Mouse (Mus musculus) stomach, adult 2 months (tissue): ENCODE results near the gene Nav1. TPM values are rescaled to one million over a fixed set of nuclear protein-coding genes. Genes with fewer than 3 reads are reported as not detected.

Experiments
- polyA plus RNA-seq: library from polyadenylated mRNA; depleted of rRNA; stranded (reverse); fragments of >200 nt; gene quantifications from 2 replicates; pipeline ENCODE4 v1.2.3, GENCODE M21; 2012; rRNA removed

Nav1 gene
- polyA plus RNA-seq = 2.7 and 5.7 TPM in 2 replicates

DNA sequence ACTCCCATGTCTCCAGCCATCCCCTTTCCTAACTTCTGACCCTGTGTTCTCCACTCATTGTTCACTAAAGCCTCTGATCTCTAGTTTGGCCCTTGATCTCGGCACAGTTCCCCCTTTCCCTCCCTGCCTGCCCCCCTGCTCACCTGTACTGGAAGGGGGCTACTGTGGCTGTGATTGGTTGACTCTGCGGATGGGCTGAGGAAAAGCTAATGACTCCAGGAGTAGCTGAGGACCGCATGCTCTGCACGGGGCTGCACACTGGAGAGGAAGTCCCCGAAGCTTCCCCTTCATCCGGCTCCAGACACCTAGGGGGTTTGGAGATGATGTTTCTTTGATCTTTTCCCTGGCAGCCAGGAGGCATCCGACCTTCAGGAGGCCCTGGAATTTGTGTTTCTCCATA lies at the start of gene Nav1:
Nav1 (minus strand) TSS at position 277 of the 400 bp plus-strand sequence.

DNA sequence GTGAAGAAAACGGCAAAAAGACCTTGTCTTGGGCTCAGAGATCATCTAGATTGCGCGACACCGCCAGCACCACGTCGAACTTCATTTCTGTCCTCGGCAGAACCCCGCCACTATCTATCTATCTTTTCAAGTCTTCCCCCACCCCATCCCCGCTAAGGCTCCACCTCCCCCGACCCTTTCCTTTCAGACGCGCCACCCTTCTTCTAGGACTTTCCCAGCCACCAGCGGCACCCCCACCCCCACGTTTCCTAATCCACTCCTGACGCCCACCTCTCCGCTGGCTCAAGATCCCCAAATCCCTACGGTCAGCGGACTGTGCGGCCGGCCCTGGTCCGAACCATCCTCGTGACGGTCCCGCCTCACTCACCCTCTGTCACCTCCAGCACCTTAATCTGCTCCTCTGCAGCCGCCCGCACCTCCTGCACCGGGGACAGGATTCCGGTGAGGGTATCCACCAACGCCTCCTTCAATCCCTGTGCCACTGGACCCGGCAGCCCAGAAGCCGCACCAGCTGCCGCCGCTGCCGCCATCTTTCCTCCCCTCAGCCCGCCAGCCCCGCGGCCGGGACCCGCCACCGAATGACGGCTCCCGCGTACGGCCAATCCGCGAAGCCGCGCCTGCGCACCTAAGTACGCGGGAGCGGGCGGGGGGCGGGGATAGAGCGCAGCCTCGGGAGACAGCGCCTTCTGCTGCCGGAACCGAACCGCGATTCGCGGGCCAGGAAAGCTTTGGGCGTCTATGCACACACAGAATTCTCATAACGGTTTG lies 177.0 kb downstream of the Nav1 start, which contains the start of gene Ipo9:
Ipo9 (minus strand) TSS at position 599 of the 768 bp plus-strand sequence.

Other genes with a start within 250 kb of the Nav1 start
- gene Shisa4, start 232.1 kb downstream of the Nav1 start, polyA plus RNA-seq = 19.0 and 37.5 TPM in 2 replicates
- gene Ipo9, start 176.8 kb downstream of the Nav1 start, polyA plus RNA-seq = 19.3 and 25.7 TPM in 2 replicates
- 419 and 552 TPM in 2 replicates for gene Csrp1, start 112.8 kb upstream of the Nav1 start, polyA plus RNA-seq
- 33.4 and 48.7 TPM in 2 replicates for gene Phlda3, start 158.8 kb upstream of the Nav1 start, polyA plus RNA-seq
- 0.97 and 3.0 TPM in 2 replicates for gene Tnni1, start 172.1 kb upstream of the Nav1 start, polyA plus RNA-seq
- 140 and 153 TPM in 2 replicates for gene Lad1, start 211.3 kb upstream of the Nav1 start, polyA plus RNA-seq
- gene Tnnt2, start 229.1 kb upstream of the Nav1 start, polyA plus RNA-seq = 0.26 and 0.76 TPM in 2 replicates